Mouse (Mus musculus) brain, embryonic 18.5 days (tissue): Measurements from ENCODE around the gene Ncoa3.
"Not testable (repeated sequence)": the region's sequence is repeated elsewhere in the genome, so short reads cannot be mapped to it uniquely, and the experiment has no call there.

Experiments used
- DNase-seq: peaks from one replicate; pipeline ENCODE4 v3.0.0-alpha.2; 2012; ENCODE audit warnings: low read depth, low spot score

Ncoa3 gene

GRCm38 (mm10) chr2:166074322-166074721 lies 81.9 kb downstream of the Ncoa3 start:
- no peak for DNase-seq

DNA sequence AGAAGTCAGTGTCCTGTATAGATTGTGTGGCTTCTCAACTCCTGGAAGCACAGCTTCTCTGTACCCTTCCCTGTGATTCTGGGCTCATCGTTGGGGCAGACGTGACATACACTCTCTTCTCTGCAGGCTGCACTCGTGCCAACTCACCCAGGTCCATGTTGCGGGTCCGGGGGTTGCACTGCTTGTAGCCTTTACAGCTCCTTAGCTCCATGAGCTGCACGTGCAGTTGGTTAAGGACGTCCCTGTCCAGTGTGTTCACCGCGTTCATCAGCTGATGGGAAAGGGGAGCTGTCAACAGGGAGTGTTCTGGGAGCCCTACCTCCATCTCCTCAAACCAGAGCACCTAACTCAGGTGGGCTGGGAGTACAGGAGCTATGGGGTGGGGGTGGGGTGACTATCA lies 84.9 kb downstream of the Ncoa3 start:
- no peak for DNase-seq

DNA sequence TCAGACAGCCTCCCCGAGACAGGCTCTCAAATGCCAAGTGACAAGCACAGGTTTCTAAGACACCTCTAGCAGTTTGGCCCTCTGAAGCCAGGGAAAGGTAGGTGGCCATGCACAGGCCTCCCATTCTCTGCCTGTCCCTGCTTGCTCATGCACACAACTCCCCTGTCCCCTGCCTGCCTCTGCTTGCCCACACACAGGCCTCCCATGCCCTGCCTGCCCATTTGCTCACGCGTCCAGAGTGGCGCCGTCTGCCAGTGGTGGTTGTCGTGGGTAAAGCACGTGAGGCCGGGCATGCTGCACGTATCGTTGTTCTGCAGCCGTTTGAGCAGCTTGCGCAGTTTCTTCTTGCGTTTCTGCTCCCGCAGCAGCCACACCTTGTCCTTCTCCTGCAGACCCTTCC lies 86.8 kb downstream of the Ncoa3 start:
- no peak for DNase-seq

GRCm38 (mm10) chr2:166079961-166080885 lies 87.8 kb downstream of the Ncoa3 start:
- no peak for DNase-seq

DNA sequence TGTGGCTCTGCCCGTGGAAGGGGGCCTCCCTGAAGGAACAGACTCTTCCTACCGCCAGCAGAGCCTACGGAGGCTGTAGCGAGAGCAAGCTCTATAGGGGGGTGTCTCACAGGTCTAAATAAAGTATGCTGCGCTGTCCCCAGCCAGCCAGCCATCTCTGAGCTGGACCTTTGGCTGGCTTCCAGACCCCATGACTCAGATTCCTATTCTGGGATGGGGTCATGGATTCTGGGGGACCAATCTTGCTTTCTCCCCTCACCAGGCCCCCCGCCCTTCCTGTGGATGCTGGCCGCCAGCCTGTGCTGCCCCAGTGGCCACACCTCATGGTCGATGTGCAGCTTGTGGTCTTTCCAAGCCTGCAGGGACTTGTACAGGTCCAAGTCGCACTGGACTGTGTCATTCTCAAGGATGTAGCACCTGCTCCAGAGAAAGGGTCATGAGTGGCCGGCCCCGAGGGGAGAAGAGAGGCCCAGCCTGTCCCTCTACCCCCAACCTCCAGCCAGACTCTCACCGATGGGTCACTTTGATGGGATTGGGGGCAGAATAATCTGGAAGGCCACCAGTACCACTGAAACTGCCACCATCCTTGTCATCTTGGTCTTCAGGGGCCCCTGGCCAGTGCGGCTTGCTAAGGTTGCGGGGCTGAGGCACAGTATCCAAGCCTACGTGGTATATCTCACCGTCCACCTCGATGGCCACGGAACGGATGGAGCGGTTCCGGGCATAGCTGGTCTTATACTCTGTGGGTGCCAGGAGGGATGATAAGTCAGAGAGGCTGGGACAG lies 88.7 kb downstream of the Ncoa3 start:
- no peak for DNase-seq

DNA sequence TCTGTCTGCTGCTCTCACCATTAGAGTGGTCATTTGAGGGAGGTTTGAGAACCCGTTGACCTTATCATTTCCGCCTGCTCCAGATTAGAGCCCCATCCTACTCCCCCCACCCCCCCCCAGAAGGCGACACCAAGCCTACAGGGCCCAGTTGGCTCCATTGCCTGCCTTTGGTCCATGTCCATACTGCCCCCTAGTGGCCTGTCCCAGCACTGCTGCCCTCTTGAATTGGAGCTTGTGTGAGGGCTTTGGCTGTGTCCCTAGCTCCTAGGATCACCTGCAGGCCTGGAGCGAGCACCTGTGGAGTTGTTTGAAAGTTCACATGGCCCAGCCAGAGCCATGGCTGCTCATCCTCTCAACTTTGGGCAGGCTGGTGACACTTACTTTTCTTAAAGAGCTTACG lies 89.8 kb downstream of the Ncoa3 start:
- no peak for DNase-seq

DNA sequence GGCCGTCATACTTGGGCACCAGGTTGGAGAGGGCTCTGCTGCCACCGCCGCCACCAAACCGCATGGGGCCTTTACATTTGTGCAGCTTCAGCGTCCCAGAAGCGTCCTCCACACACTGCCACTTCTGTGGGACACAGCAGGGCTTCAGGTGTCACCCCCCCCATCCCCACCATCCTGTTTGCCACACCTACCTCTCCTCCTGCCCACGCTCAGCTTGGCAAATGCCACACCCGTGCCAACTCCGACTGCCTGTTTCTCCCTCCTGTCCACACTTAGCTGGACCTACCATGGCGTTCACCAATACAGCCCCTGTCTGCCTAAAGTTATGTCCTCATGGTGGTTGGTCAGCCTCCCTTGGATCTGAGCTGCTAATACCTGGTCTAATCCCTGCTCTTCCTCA lies 90.2 kb downstream of the Ncoa3 start:
- DNase-seq: no peak

DNA sequence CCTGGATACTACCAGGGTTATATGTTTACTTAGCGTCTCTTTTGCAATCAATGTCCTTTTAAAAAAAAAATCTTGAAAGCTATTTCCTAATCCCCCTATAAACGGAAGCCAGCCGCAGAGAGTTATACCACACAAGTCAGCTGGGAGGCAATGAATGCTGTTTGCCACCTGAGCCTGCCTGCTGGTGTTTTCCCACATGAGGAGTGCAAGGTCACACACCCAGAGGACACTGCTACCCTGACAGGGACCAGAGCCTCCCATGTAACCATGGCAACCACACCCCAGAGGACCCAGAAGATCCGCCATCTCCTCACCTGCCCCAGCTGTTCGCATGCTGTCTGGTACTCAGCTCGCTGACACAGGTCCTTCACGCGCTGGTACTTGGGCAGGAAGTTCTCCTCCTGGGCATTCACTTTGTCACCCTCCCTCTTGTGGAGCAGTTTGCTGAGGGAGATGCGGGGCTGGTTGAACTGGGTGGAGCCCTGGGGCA lies 91.2 kb downstream of the Ncoa3 start:
- no peak for DNase-seq

DNA sequence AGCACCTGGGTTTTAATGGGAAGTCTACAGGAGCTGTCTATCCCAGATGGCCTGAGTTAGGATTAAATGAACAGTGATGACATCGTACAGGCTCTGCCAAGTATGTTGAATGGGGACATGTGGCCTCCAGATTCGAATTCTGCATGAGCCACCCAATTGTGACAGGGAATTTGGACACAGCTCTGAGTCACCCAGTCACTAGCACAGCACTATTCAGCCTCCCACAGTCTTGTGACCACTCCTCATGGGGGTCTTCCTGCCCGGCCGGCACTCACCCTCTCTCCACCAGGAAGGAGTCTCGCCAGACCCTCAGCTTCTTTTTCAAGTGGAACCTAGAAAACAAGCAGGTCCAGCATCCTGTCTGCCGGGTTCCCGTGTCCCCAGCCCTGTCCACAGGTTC lies 91.7 kb downstream of the Ncoa3 start:
- DNase-seq: no peak

DNA sequence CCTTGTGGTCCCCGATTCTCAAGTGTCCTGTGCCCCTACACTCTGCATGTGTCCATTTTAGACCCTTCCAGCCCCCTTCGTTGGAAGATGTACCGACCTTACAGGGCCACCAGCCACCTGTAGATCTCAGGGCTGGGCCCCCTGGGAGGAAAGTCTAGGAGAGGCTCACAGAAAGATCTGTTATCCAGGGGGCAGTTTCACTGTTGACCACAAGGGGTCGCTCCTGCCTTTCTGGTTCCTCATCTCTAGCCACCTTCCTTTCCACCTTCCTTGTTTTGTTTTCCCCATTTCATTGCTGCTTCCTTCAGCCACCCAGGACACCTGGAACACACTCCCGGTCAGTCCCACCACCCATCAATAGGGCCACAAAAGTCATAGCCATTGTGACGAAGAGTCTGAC lies 92.5 kb downstream of the Ncoa3 start:
- not testable (repeated sequence) for DNase-seq

DNA sequence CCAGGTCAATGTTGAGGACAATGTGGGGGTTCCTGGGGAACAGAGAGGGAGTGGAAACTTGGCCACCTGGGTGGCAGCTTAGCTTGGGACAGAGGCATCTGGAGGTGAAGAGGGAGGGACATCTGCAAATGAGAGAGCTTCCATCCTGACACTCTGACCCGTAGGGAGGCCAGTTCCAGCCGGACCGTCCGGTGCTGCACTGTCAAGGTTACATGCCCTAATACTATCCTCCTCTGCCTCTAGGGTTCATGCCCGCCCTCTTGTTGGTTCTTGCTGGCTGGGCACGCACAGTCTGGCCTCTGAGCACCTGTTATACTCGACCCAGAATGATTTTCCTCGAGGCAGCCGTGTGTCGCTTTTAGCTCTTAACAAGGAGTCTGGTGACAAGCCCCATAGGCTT lies 93.3 kb downstream of the Ncoa3 start:
- no peak for DNase-seq

DNA sequence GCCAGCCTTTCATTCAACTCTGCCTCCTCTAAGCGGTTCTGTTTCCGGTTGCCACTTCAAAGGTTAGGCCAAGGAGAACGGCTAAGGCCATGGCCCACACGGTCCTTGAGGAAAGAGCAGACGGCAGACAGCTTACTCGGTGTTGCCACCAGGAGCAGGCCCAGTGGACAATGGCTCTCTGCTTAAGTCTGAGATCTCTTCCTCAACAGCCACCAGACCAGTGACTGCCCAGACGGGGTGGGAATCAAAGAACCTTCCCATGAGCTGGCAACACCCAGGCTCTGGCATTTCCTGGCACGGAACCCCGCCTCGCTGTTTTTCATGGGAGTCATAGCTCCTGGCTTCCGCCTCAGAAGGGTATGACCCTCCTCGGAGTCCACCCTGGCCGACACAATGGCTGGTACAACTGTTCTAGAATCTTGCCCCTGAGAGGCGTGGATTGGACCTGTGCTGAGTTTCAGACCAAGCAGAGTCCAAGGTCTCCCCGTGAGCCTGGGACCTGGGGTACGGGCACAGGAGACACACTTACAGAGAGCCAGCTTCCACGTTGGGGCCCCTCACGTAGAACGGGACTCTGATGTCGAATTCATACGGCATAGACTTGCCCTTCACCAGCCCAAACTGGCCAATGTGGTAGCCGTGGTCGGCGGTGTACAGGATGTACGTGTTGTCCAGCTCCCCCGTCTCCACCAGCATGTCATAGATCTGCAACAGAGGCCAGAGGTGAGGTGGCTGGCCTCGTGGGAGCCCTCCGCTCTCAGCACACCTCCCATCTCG lies 94.2 kb downstream of the Ncoa3 start:
- DNase-seq: no peak

DNA sequence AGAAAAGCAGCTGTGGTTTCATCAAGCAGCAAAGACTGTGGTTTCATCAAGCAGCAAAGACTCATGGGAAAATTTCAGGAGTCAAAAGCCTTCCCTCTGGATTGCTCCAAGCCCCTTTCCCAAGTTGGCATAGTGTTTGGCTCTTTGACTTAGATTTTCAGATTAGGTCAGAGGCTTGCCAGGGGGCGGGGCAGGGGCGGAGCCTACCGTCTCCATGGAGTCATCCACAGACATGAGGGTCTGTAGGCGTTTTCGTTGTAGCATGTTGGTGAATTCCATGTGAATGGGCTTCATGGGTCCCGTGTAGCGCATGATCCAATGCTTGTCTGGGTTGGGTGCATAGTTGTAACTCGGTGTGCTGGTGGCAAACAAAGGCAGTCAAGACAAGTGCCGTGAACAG lies 96.6 kb downstream of the Ncoa3 start:
- DNase-seq: no peak

- DNase-seq: no peak
Measured at GRCm38 (mm10) chr2:166090131-166090581, 97.7 kb downstream of the Ncoa3 start.

DNA sequence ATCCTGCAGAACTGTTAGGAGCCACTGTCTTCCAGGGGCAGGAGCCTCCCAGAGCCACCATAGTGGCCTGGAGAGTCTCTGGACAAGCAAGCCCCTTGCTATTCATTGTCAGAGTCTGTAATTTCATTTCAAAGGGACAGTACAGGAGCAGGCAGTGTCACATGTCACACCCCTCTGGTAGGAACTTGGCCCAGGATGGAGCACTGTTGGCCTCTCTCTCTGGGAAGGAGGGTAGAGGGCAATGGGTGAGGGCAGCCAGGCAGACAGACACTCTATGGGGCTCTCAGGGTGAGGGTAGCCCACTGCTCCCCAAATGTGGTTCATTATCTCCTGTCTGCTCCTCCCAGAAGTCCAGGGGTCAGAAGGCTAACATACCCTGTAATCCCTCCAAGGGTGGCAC lies 99.2 kb downstream of the Ncoa3 start:
- no peak for DNase-seq

DNA sequence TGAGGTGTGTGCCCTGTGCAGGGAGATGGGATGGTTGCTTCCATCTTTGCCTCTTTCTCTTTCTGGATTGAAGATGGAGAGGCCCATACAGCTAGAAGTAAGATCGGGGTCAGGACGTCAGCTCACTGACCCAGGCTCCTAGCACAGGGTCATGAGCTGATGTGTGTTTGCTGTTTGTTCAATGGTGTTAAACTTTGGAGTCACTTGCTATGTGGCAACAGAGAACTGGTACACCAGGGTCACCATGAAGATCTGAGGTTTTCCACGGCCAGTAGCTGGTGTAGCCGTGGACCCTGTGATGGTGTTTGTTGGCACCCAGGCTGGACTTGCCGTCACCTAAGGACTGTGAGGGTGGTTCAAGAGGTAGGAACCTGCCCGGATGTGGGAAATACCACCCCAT lies 100.0 kb downstream of the Ncoa3 start:
- no peak for DNase-seq

- no peak for DNase-seq
Measured at GRCm38 (mm10) chr2:166096300-166096699, 103.9 kb downstream of the Ncoa3 start.

DNA sequence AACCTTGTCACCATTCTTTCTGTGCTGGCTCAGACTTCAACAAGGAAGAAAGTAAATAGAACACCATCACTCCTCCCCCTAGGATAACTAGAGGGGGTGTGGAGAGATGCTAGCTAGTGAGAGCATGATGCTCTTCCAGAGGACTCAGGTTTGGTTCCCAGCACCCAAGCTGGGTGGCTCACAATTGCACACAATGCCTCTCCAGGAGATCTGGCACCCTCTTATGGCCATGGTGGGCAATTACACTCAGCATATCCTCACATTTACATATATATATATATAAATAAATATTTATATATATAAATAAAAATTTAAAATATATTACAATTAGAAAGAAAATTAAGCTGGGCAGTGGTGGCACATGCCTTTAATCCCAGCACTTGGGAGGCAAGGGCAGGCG lies 104.4 kb downstream of the Ncoa3 start:
- DNase-seq: no peak

DNA sequence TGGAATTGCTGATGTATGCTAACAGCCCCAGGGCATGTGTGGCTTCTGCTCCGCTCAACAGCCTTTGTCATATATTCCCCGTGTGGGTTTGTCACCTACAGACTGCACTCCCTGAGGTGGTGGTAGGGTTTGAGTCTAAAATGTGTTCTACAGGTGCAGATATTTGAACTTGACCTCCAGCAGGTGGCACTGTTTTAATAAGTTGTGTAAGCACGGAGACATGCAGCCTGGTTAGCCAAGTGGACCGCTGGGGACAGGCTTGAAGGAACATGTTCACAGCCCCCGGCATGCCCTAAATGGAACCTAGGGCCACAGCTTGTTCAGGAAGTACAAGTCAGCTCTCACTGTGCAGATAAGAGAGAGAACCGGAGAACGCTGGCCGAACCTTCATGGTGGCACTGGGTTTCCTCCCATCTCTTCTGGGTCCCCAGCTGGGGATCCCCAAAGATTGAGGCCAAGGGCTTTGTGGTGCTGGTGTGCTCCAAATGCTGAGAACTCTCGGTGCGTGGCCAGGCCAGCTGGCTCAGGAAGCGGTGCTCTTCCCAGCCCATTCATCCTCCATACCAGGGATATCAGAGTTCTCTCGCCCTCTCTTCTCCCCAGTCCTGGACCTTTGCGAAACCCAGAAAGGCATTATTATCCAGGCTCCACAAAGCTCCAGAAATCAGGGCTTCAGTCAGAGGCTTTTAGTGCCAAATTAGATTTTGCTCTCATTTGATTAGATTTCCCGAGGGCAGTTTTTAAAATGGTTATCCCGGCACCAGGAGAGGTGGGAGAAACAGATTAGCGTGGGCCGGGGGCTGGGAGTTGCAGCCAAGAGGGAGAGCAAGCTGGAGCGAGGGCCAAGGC lies 105.2 kb downstream of the Ncoa3 start:
- DNase-seq: no peak

GRCm38 (mm10) chr2:166098292-166098933 lies 106.0 kb downstream of the Ncoa3 start:
- no peak for DNase-seq
